Mouse (Mus musculus): ENCODE data around the gene Carns1. TPM values are rescaled to one million over a fixed set of nuclear protein-coding genes. Genes with fewer than 3 reads are reported as not detected.
"Not testable (repeated sequence)": the region's sequence is repeated elsewhere in the genome, so short reads cannot be mapped to it uniquely, and the experiment has no call there.

Carns1 gene
- total RNA-seq, 1 experiment from 2014 or later: 3.5 TPM

DNA sequence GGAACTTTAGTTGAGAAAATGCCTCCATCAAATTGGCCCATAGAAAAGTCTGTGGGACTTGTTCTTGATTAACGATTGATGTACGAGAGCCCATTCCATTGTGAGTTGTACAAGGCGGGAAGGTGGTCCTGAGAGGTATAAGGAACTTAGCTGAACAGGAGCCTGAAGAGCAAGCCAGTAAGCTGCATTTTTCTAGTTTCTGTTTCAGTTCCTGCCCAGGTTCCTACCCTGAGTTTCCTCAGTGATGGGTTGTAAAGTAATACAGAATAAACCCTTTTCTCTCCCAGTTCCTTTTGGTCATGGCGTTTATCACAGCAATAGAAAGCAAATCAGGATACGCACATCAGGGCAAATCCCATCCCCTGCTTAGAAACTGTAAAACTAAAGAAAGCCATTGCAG, 37.4 kb downstream of the Carns1 start:
- no peak for ATAC-seq (replicated peaks; ENCODE audit: low read depth, poor library complexity, severe bottlenecking)

GRCm38 (mm10) chr19:4136463-4136862, 38.8 kb downstream of the Carns1 start:
- ATAC-seq (replicated peaks; ENCODE audit: low read depth, poor library complexity, severe bottlenecking): no peak

DNA sequence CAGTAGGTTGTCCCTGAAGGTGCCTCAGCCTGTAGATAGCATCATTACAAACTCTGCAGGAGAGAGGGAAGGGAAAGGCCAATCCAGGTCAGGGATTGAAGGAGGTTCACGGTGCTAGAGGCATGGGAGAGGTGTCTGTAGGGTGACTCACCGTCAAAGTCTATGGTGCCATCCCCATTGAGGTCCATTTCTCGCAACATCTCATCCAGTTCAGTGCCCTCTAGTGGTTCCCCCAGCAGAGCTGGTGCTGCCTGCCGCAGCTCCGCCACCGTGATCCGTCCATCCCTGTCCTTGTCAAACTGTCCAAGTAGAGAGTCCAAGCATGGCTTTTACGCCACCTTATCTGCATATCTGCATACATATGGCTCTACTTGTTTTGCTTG, 39.3 kb downstream of the Carns1 start:
- ATAC-seq (replicated peaks; ENCODE audit: low read depth, poor library complexity, severe bottlenecking): peak; percentile 76; the same call in 1 of the 2 replicates

- ATAC-seq (replicated peaks; ENCODE audit: low read depth, poor library complexity, severe bottlenecking): not testable (repeated sequence)
These were observed 39.9 kb downstream of the Carns1 start for GRCm38 (mm10) chr19:4135229-4135962.

- ATAC-seq (replicated peaks; ENCODE audit: low read depth, poor library complexity, severe bottlenecking): no peak
These were observed 40.9 kb downstream of the Carns1 start for GRCm38 (mm10) chr19:4134354-4134753.

DNA sequence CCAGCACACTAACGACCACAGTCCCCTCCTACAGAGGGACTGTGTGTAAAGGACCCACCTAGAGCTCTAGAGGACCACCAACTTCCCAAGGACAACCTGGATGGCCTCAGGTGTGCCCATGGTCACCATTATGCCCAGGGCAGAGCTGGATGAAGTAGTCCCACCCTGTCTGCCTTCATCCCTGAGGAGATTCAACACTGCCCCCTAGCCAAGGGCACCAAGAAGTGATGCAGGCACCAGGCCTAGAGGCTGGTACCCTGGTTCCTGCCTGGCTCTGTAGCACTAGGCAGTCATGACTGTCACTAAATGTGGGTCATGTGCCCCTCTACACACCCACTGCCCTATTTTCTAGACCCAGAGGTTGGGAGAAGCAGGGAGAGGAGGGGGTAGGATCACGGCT, 43.5 kb downstream of the Carns1 start:
- no peak for ATAC-seq (replicated peaks; ENCODE audit: low read depth, poor library complexity, severe bottlenecking)

- ATAC-seq (replicated peaks; ENCODE audit: low read depth, poor library complexity, severe bottlenecking): no peak
These were observed 44.2 kb downstream of the Carns1 start for GRCm38 (mm10) chr19:4131075-4131474.

DNA sequence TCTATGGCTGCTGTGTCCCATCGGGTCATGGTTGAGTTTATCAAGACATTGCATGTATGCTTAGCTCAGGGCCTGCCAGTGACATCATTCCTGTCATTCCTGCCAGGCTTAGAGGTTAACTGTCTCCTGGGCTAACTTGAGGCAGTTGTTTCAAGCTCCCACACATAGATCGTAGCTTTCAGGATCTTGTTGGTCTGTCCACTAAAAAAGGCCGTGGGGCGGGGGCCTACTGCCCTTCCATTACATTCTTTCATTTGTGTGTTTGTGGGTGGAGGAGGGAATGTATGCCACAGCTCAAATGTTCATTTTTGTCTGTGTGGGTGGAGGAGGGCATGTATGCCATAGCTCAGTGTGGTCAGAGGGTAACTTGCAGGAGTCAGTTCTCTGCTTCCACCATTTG, 45.2 kb downstream of the Carns1 start:
- ATAC-seq (replicated peaks; ENCODE audit: low read depth, poor library complexity, severe bottlenecking): no peak

DNA sequence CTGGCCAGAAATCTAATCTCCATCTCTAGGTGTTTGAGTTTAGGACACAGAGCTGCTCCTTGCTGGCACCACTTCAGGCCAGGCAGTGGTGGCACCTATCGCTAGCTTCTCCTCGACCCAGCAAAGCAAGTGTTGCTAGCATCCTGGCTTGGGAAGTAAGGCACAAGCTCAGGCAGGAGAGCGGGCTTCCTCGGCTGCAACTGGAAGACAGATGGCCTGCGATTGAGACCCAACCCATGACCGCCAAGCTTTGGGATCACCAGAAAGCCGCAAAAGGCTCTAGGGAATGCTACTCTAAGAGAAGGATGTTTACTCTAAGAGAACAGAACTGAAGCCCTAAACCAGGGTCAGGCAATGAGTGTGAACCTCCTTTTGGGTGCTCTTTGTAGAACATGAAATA, 45.8 kb downstream of the Carns1 start:
- no peak for ATAC-seq (replicated peaks; ENCODE audit: low read depth, poor library complexity, severe bottlenecking)

DNA sequence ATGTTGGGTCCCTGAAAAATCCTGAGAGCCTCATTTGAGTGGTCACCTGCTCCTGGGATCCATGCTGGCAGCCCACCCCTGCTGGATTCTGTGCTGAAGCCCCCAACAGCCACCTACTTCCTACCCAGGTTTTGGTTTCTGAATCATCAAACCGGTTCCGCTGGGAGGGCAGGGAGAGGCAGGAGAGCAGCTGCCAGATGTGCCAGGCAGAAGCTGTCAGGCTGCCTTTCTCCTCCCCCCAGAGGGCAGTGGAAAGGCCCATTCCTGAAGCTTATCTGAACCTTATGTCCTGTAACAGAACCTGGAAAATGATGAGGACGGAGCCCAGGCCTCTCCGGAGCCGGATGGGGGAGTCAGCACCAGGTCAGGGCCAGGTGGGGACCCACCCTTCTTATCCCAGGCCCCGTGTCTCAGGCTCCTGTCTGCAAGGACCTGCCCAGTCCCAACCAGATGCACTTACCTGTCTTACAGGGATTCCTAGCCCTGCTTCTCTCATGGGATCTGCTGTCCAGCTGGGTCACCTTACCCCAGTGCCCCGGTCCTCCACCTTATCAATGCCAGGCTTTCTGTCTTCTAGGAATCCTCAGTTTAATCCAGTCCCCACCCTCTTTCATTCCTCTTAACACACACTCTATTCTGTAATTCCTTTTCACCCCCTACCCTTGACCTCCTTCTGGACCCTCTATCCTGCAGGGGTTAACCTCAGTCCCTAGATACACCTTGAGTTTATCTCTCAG, 48.4 kb downstream of the Carns1 start:
- no peak for ATAC-seq (replicated peaks; ENCODE audit: low read depth, poor library complexity, severe bottlenecking)

DNA sequence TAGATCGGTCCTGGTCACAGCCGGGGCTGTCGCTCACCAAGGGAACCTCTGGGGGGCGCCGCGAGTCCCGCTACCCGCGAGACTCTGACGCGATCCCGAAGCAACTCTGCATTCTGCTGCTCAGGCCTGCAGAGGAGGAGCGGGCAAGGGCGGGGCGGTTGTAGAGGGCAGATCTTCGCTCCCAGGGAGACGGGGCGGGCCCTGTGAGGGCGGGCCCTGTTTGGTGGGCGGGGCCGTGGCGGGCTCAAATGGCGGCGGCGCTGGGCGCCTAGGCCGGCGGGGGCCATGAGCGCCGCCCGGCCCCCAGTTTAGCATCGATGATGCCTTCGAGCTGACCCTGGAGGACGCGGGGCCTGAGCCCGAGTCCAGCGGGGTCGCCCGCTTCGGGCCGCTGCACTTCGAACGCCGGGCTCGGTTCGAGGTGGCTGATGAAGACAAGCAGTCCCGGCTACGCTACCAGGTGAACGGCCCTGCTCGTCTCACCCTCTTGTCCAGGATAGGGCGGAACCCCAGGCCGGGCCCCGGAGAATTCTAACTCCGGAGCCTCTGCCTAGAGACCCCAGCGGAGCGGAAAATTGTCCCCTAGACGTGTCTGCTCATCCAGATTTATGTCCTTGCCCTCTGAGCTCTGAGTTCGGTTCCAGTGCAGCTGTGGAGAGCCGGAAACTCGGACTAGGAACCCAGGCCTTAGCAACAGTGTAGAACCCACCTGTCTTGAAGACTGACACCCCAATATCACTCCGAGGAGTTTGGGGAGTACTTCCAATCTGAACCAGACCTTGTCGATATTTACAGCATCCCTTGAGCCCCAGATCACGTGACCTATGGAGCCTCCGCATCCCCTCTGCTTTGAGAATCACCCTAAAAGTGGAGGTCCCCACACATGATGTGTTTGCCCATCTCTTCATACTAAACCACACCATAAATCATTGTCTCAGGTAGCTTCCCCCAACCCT, 49.3 kb downstream of the Carns1 start, which contains the start of gene Aip:
Gene Aip, minus strand, starts transcription at position 118 of the 956 bp plus-strand sequence.
- peak; percentile 80 for ATAC-seq (replicated peaks; ENCODE audit: low read depth, poor library complexity, severe bottlenecking)

- not testable (repeated sequence) for ATAC-seq (replicated peaks; ENCODE audit: low read depth, poor library complexity, severe bottlenecking)
These were observed 50.0 kb downstream of the Carns1 start for GRCm38 (mm10) chr19:4125268-4125667.

DNA sequence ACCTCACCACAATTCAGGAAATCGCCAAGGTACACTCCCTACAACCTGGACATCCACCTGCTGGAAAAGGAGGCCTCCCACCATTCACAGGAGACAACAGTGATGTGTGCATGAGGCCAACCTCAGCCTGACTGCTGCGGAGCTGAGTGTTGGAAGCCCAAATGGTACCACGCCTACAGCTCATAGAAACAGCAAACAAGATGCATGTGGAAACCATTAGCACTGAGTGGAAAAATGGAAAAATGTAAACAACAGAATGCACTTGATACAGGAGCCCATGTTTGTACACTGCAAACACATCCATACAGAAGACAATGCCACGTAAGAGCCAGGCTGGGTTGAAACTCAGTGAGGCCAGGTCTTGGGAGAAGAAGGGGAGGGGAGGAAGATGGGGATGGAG, 50.8 kb downstream of the Carns1 start:
- no peak for ATAC-seq (replicated peaks; ENCODE audit: low read depth, poor library complexity, severe bottlenecking)

- no peak for ATAC-seq (replicated peaks; ENCODE audit: low read depth, poor library complexity, severe bottlenecking)
These were observed 52.6 kb downstream of the Carns1 start for GRCm38 (mm10) chr19:4122411-4123370.

DNA sequence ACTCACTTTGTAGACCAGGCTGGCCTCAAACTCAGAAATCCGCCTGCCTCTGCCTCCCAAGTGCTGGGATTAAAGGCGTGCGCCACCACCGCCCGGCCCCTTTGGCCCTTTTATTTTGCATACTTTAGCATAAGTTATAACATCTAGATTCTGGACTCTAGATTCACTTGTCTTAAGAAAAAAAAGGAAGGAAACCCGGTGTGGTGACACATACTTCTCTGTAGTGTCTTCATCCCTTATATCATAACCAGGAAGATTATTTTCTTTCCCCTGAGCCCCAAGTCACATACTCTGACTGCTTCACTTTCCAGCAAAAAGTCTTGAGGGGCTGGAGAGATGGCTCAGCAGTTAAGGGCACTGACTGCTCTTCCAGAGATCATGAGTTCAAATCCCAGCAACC, 53.4 kb downstream of the Carns1 start:
- not testable (repeated sequence) for ATAC-seq (replicated peaks; ENCODE audit: low read depth, poor library complexity, severe bottlenecking)

- ATAC-seq (replicated peaks; ENCODE audit: low read depth, poor library complexity, severe bottlenecking): peak; percentile 74
These were observed 54.0 kb downstream of the Carns1 start for GRCm38 (mm10) chr19:4121097-4121805.

GRCm38 (mm10) chr19:4120496-4120895, 54.8 kb downstream of the Carns1 start:
- ATAC-seq (replicated peaks; ENCODE audit: low read depth, poor library complexity, severe bottlenecking): no peak

- ATAC-seq (replicated peaks; ENCODE audit: low read depth, poor library complexity, severe bottlenecking): no peak
These were observed 55.4 kb downstream of the Carns1 start for GRCm38 (mm10) chr19:4119716-4120487.
